Mouse (Mus musculus) lung, postnatal 0 days (tissue): ENCODE data around the gene Ndufa5.

Experiments used
- CTCF ChIP-seq: IDR thresholded peaks from 2 replicates; pipeline ENCODE4 v1.5.1; 2016; ENCODE audit warnings: antibody characterized with exemption, mild to moderate bottlenecking
- EP300 ChIP-seq: IDR thresholded peaks from 2 replicates; pipeline ENCODE4 v1.6.1; 2016; ENCODE audit warnings: antibody characterized with exemption, mild to moderate bottlenecking, control low read depth

DNA sequence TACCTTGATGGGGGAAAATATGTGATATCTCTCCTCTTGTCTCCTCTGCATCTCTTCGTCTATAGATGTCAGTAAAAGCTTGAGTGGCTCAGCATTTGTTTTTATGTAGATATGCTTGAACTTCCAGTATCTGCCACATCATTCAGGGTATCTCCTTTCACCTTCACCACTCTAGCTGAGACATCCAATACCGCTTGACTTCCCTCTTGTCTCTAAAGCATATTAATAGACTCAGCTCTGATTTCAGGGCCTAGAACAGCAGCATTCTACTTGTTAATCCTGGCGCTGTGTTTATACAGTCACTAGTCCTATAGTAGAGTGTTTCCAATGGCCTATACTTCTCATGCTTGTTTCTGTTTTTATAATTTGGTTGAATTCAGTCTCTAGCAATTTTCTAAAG lies 5.0 kb upstream of the Ndufa5 start:
- no peak for TF ChIP-seq CTCF
- TF ChIP-seq EP300: no peak
